Mouse (Mus musculus): Measurements from ENCODE around the gene Magea6. TPM values are rescaled to one million over a fixed set of nuclear protein-coding genes. Genes with fewer than 3 reads are reported as not detected.
"Not testable (repeated sequence)": the region's sequence is repeated elsewhere in the genome, so short reads cannot be mapped to it uniquely, and the experiment has no call there.

Magea6 gene
- polyA plus RNA-seq (2015; fragmentation: Nextera tagmentation; extraction: Ambion mirVana): not detected in 2 replicates

- H3K36me3 ChIP-seq; ATAC-seq (ENCODE audit: low read depth); H3K27ac ChIP-seq (replicated peaks); H3K9me3 ChIP-seq; H3K4me2 ChIP-seq; H3K4me3 ChIP-seq; H3K4me1 ChIP-seq (replicated peaks); H3K9ac ChIP-seq; H3K27me3 ChIP-seq: not testable (repeated sequence)
- WGBS: 70% methylated on average over 1 of the region's 1 CpGs
Measured at GRCm38 (mm10) chrX:154935887-154936286, at the start of gene Magea6. Gene Magea6 (minus strand): TSS chrX:154935987.

DNA sequence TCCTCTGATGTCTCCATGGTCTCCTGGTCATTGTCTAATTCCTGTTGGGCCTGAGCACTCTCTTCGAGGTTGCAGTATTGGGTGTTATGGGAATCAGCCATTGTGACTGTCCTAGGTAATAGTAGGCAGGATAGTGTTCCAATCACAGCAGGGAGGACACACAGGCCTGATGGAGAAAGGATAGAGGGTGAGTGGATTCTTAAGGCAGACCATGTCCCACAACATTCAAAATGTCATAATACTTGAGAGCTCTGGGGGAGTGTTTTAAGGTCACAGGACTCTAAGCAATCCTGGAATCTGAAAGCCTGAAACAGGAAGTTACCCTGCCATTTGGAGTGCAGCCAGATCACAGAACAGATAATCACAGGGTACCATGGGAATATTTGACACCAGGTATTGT, 13.6 kb upstream of the Magea6 start, which contains the start of gene Magea3:
Magea3 (minus strand) TSS at position 101 of the 400 bp plus-strand sequence.
- H3K4me2 ChIP-seq; H3K9me3 ChIP-seq; H3K27me3 ChIP-seq; H3K4me3 ChIP-seq; ATAC-seq (ENCODE audit: low read depth); H3K9ac ChIP-seq; H3K27ac ChIP-seq (replicated peaks); H3K4me1 ChIP-seq (replicated peaks); H3K36me3 ChIP-seq: not testable (repeated sequence)
- 75% methylated on average over 1 of the region's 1 CpGs for WGBS

DNA sequence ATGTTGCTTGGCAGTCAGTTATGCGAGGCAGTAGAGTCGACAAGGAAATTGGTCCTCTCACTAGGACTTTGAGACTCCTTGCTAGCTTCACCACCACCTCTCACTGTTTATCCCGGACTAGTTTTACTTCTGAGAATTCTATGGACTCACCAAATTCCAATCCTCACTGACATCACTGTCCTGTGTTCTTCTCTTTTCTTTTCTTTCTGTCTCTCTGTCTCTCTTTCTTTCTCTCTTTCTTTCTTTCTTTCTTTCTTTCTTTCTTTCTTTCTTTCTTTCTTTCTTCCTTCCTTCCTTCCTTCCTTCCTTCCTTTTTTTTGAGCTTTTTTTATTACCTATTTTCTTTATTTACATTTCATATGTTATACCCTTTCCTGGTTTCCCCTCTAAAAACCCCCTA, 45.6 kb downstream of the Magea6 start, which contains the start of gene Cldn34b1:
Cldn34b1 (minus strand) TSS at position 101 of the 400 bp plus-strand sequence.
- H3K9me3 ChIP-seq; H3K27me3 ChIP-seq; H3K4me3 ChIP-seq; H3K36me3 ChIP-seq; H3K27ac ChIP-seq (replicated peaks); ATAC-seq (ENCODE audit: low read depth); H3K9ac ChIP-seq; H3K4me1 ChIP-seq (replicated peaks); H3K4me2 ChIP-seq: not testable (repeated sequence)
- WGBS: 91% methylated on average over 3 of the region's 3 CpGs

Other genes starting within 250 kb of the Magea6 start
- gene Cldn34b1, start 45.7 kb downstream of the Magea6 start, polyA plus RNA-seq (2015; fragmentation: Nextera tagmentation; extraction: Ambion mirVana): not detected in 2 replicates
- gene Magea3, start 13.5 kb upstream of the Magea6 start, polyA plus RNA-seq (2015; fragmentation: Nextera tagmentation; extraction: Ambion mirVana): not detected in 2 replicates
- gene Magea8, start 59.9 kb upstream of the Magea6 start, polyA plus RNA-seq (2015; fragmentation: Nextera tagmentation; extraction: Ambion mirVana): not detected in 2 replicates
- gene Magea5, start 127.2 kb upstream of the Magea6 start, polyA plus RNA-seq (2015; fragmentation: Nextera tagmentation; extraction: Ambion mirVana): not detected in 2 replicates
- gene Magea1, start 153.8 kb upstream of the Magea6 start, polyA plus RNA-seq (2015; fragmentation: Nextera tagmentation; extraction: Ambion mirVana): not detected in 2 replicates
- gene Magea2, start 157.7 kb upstream of the Magea6 start, polyA plus RNA-seq (2015; fragmentation: Nextera tagmentation; extraction: Ambion mirVana): not detected in 2 replicates
- not detected in 2 replicates for gene Cldn34b2, start 192.4 kb upstream of the Magea6 start, polyA plus RNA-seq (2015; fragmentation: Nextera tagmentation; extraction: Ambion mirVana)

Measured in neural tube, embryonic 13.5 days (tissue).